Mouse (Mus musculus): ENCODE results near the gene Adgrl1.
"Not testable (repeated sequence)": the region's sequence is repeated elsewhere in the genome, so short reads cannot be mapped to it uniquely, and the experiment has no call there.

Adgrl1 gene

DNA sequence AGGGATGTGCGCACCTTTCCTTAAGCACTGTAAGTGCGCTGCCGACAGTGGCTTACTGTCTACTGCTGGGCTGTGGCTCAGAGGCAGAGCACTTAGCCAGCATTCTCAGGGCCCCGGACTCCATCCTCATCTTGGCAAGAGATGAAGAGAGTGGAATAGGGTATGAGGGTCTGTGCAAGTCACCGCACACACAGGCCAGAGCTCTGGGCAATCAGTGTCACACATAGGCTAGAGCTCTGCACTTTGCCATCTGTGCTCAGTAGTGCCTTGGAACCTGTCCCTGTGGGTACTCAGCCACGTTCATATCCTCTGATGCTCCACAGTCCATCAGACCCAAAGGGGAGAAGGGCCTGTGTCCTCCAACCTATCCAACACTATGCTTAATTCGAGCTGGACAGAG lies 81.6 kb downstream of the Adgrl1 start:
- Histone ChIP-seq H3K36me3 (ENCODE audit: control insufficient read depth, insufficient read depth, low read length, poor library complexity, severe bottlenecking) (peaks cover 6% of the 10 kb centered on the region; the same call in 1 of the 2 replicates), H3K27me3 (ENCODE audit: control insufficient read depth, insufficient read depth, low read length, poor library complexity, severe bottlenecking) (no peaks in the 10 kb centered on the region)
- no peak for DNase-seq (ENCODE audit: low read depth, low spot score)

DNA sequence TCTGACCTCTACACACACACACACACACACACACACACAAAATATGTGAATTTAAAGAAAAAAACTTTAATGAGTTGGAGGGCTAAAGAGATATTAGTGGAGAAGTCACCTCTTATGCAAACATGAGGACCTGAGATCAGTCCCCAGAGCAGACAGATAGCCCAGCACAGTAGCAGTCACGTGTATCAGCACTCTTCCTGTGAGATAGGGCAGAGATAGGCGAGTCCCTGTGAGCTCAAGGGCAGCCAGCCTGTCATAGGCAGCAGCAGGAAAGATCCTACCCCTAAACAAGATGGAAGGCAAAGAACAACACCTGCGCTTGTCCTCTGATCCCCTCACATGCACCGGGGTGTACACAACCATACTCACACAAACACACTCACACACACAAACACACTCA lies 82.5 kb downstream of the Adgrl1 start:
- H3K27me3 ChIP-seq (ENCODE audit: control insufficient read depth, insufficient read depth, low read length, poor library complexity, severe bottlenecking) = no peaks in the 10 kb centered on the region
- H3K36me3 ChIP-seq (ENCODE audit: control insufficient read depth, insufficient read depth, low read length, poor library complexity, severe bottlenecking) = peaks cover 8% of the 10 kb centered on the region; the same call in 1 of the 2 replicates
- DNase-seq (ENCODE audit: low read depth, low spot score) = no peak

DNA sequence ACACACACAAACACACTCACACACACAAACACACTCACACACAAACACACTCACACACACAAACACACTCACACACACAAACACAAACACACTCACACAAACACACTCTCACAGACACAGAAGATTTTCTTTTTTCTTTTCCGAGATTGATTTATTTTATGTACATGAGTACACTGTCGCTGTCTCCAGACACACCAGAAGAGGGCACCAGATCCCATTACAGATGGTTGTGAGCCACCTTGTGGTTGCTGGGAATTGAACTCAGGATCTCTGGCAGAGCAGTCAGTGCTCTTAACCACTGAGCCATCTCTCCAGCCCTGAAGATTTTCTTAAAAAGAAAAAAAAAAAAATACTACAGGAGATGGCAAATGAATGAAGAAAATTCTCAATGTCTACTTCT lies 83.3 kb downstream of the Adgrl1 start:
- H3K27me3 ChIP-seq (ENCODE audit: control insufficient read depth, insufficient read depth, low read length, poor library complexity, severe bottlenecking); DNase-seq (ENCODE audit: low read depth, low spot score); H3K36me3 ChIP-seq (ENCODE audit: control insufficient read depth, insufficient read depth, low read length, poor library complexity, severe bottlenecking): not testable (repeated sequence)

DNA sequence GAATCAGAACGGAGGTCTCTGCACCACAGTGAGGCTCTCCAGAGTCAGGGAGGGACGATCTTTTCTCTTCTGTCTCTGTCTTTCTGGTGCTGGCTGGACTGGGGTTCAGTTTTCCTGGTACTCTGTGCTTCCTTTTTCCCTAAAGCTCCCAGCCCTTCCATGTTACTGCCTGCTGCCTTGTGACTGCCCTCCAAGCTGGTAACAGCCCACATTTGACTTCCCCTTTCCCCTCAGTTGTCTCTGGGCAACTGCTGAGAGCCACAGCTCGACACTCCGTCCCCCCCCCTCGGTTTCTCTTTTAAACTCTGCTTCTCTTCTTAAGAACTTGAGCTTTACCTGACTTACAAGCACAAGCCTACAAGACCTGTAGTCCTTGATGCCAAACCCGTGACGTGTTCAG lies 89.3 kb downstream of the Adgrl1 start:
- DNase-seq (ENCODE audit: low read depth, low spot score) = peak; percentile 21
- Histone ChIP-seq H3K36me3 (ENCODE audit: control insufficient read depth, insufficient read depth, low read length, poor library complexity, severe bottlenecking) (peaks cover 12% of the 10 kb centered on the region; the same call in 1 of the 2 replicates), H3K27me3 (ENCODE audit: control insufficient read depth, insufficient read depth, low read length, poor library complexity, severe bottlenecking) (no peaks in the 10 kb centered on the region)

DNA sequence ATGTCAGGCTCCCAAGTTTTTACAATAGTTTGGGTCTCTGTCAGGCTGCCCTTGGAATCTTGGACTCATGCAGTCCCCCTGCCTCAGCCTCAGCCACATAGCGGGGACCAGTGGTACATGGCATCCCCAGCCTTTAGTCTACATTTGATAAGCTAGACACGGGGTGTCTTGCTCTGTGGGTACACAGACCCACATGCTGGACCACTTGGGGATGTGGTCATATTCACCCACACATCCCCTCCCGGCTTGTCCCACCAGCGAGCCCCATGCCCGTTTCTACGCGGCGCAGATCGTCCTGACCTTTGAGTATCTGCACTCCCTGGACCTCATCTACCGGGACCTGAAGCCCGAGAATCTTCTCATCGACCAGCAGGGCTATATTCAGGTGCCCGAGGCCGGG lies 90.3 kb downstream of the Adgrl1 start:
- peaks cover 10% of the 10 kb centered on the region; the same call in 1 of the 2 replicates for H3K36me3 ChIP-seq (ENCODE audit: control insufficient read depth, insufficient read depth, low read length, poor library complexity, severe bottlenecking)
- no peak for DNase-seq (ENCODE audit: low read depth, low spot score)
- H3K27me3 ChIP-seq (ENCODE audit: control insufficient read depth, insufficient read depth, low read length, poor library complexity, severe bottlenecking) = no peaks in the 10 kb centered on the region
